Mouse (Mus musculus) regulatory T cell (primary cell): ENCODE data around the gene Kndc1.

Experiments
- in situ Hi-C: fragments of 300-600 bp; cut with MboI, MseI; formaldehyde crosslinking; loops from one replicate; pipeline ENCODE4 v1.15.1; 2025; ENCODE audit warnings: high pct_unique_total_duplicates

Gene Kndc1

GRCm38 (mm10) chr7:139894655-139895557, at the start of gene Kndc1:
Gene Kndc1 (plus strand): TSS chr7:139894696.
- in situ Hi-C loops: no loop called here

DNA sequence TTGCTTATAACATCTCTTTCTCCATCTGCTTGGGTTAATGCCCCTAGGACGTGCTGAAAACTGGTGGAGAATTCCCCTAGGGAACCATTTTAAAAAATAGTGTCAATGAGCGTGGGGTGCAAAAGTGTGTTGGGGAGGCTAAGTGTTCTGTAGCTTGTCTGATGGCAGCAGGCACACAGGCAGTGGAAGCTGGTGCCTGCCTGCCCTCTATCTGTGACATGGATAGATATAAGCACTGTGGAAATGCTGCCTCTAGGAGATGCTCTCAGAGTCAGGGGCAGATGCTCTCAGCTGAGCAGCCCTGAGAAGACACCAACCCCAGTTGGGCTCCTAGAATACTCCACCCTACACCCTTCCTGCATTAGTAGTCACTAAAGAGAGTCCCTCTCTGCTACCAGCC, 49.4 kb upstream of the Kndc1 start:
- in situ Hi-C loops: no loop called here

GRCm38 (mm10) chr7:139850152-139850551, 44.3 kb upstream of the Kndc1 start:
- in situ Hi-C loops: no loop called here

DNA sequence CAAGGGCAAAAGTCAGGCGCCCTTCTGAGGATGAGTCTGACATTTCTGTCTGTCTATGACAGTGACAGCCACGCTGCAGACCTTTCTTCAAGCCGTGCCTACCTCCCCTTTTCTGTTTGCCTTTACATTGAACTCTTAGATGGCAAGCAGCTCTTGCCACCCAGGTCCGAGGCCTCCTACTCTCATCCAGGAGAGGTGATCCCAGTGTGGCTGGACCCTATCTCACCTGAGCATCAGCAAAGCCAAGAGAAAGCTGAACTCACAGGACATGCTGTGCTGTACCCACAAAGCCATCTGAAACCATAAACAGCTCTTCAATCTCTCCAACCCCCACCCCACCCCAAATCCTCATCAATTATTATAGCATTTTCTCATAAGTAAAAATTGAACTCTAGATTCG, 43.8 kb upstream of the Kndc1 start:
- in situ Hi-C loops: no loop called here

GRCm38 (mm10) chr7:139851098-139851497, 43.4 kb upstream of the Kndc1 start:
- in situ Hi-C loops: no loop called here

DNA sequence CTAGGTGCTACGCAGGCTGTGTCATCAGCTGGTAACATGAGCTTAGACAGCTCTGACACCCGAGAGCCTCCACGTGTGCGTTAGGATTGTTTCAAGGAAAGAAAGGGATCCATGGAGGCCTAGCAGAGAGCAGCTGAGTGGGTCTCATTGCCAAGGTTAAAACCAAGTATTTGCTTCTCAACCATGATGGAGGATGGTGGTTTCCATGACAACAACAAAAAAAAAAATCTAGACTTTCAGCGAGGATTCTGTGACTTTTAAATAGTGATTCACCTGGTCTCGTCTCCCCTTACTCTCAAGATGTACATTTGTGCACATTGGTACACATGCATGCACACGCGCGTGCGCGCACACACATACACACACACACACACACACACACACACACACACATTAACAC, 39.2 kb upstream of the Kndc1 start:
- in situ Hi-C loops: no loop called here

DNA sequence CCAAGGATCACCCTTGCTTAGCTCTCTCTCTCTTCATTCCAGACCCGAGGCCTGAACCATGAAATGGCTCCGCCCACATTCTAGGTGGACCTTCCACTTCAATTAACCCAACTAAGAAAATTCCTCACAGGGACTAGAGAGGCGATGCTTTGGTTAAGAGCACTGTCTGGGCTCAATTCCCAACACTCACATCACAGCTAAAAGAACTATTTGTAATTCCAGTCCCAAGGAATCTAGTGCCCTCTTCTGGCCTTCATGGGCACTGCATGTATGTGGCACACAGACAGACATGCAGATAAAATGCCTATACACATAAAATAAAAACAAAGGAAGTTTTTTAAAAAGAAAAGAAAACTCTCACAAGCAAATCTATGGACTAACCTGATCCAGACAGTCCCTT, 33.1 kb upstream of the Kndc1 start:
- in situ Hi-C loops: loop anchor here (5.0 kb wide), 1 partner anchor 159 kb away; no protein-coding TSS in a partner anchor

GRCm38 (mm10) chr7:139863076-139863475, 31.4 kb upstream of the Kndc1 start:
- in situ Hi-C loops: loop anchor here (5.0 kb wide), 1 partner anchor 161 kb away; no protein-coding TSS in a partner anchor

GRCm38 (mm10) chr7:139864253-139864652, 30.2 kb upstream of the Kndc1 start:
- in situ Hi-C loops: loop anchor here (5.0 kb wide), 1 partner anchor 162 kb away; no protein-coding TSS in a partner anchor

DNA sequence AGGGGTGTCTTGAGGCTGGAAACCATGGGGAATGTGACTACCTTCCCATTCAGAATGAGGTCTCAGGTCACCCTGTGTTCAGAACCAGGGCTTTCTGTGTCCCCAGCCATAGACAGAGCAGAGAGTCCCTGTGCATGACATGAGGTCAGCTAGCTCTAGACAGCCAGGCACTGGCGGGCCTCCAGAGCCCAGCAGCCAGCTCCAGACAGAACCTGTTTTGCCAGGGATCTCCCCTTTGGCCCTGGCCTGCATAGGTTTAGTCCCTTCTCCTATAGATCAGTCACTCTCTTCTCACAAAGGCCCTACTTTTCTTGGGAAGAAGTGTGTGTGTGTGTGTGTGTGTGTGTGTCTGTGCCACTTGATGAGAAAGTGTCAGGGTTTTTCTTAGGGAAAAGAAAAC, 29.6 kb upstream of the Kndc1 start:
- in situ Hi-C loops: loop anchor here (5.0 kb wide), 1 partner anchor 163 kb away; no protein-coding TSS in a partner anchor

DNA sequence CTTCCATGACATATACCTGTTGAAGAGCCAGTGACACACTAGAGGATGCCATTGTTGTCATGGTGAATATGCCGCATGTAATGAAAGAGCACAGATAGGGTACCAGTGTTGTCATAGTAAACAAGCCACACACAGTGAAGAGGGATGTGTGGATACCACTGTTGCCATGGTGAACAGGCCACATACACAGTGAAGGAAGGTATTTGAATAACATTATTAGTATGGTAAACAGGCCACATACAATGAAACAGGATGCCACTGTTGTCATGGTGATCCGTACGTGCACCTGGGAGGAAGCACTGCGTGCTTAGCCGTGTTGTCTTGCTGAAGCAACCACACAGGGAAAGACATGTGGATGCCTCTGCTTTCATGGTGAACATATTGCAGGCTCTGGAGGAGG, 23.5 kb upstream of the Kndc1 start:
- in situ Hi-C loops: no loop called here

DNA sequence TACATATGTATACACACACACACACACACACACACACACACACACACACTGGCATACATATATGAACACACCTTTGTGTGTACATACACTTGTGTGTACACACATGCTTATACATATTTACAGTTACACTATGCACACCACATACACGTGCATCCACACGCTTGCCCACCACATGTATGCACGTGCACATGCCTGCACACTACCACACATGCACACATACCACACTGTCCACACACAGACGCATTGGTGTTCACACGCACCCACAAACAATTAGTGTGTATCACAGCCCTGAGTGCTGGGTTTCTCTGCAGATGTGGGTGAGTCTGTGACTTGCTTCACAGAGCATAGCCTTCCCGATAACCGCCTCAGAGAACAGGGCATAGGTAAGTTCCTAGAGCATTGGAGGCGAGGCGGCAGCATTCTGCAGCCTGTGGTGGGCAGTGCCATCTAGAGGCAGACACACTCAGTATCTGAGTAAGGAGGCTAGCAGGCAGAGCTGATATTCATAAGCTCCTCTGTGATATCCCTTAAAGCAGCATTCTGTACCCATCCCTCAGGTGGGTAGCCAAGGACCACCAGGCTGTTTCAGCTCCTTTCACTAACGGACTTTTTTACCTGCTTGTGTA, 17.2 kb upstream of the Kndc1 start:
- in situ Hi-C loops: no loop called here

DNA sequence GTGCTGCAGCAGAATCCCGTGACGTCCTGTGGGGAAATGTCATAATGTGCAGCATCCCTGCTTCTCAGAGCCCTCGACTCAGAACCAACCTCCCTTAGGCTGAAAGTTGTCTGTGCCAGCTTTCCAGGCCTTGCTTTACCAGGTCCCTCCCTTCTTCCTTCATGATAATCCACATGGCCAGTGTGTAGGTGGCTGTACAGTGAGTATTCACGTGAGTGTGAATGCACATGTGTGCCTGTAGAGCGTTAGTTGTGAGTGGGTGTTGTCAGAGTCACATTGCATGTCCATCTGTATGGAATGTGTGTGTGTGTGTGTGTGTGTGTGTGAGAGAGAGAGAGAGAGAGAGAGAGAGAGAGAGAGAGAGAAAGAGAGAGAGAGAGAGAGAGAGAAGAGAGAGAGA, 16.4 kb upstream of the Kndc1 start:
- in situ Hi-C loops: no loop called here

GRCm38 (mm10) chr7:139878621-139879020, 15.9 kb upstream of the Kndc1 start:
- in situ Hi-C loops: no loop called here

- in situ Hi-C loops: no loop called here
Measured at GRCm38 (mm10) chr7:139883545-139883944, 11.0 kb upstream of the Kndc1 start.

DNA sequence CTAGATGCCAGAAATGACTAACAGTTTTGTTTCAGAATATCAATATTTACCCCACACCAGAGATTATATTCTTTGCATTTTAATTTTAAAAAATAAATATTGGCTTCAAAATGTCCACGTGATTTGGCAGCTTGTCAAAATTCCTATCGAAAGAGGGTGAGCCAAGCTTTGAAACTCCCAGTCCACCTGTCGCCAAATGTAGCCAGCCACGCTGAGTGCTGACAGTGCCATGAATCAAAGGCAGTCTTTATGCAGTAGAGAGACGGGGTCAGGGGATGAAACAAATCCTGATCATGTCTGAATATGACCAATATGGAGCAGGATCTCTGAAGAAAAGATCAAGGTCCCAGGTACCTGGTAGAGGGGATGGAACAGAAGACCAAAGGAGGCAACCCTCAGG, 2.7 kb upstream of the Kndc1 start:
- in situ Hi-C loops: no loop called here

GRCm38 (mm10) chr7:139896271-139896670, 1.8 kb downstream of the Kndc1 start:
- in situ Hi-C loops: no loop called here

GRCm38 (mm10) chr7:139896796-139897195, 2.3 kb downstream of the Kndc1 start:
- in situ Hi-C loops: no loop called here

DNA sequence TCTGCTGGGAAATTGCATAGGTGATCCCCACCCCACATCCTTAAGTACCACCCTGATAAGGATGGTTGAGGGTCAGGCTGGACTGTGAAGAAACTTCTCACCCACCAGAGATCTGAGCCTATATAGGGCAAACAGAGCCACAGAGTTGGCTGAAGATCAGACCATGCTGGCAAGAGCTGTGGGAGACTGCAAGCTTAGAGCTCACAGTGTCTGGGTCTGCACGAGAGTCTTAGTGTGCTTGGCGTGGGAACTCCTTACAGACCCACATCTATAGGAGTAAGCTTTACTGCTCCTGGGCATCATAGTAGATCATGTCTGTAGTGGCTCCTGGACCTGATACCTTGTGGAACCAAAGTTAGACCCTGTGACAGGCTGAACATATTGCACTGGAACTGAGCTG, 4.1 kb downstream of the Kndc1 start:
- in situ Hi-C loops: no loop called here

GRCm38 (mm10) chr7:139899505-139899904, 5.0 kb downstream of the Kndc1 start:
- in situ Hi-C loops: no loop called here

GRCm38 (mm10) chr7:139900456-139900855, 6.0 kb downstream of the Kndc1 start:
- in situ Hi-C loops: loop anchor here (10.0 kb wide), 1 partner anchor 884 kb away; the partner anchor contains the start of gene Syce1

DNA sequence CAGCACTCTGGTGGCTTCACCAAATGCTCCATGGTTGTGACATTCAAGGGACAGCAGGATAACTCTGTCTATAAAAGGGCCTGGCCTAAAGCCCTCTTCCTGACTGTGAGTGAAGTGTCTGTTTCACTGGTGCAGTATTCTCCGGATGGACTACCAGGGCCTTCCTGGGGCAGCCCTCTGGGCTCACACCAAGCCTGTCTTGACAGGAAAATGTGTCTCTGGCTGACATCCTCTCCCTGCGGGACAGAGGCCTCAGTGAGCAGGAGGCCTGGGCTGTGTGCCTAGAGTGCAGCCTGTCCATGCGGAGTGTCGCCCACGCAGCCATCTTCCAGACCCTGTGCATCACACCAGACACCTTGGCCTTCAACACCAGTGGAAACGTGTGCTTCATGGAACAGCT, 6.4 kb downstream of the Kndc1 start:
- in situ Hi-C loops: loop anchor here (10.0 kb wide), 1 partner anchor 884 kb away; the partner anchor contains the start of gene Syce1

DNA sequence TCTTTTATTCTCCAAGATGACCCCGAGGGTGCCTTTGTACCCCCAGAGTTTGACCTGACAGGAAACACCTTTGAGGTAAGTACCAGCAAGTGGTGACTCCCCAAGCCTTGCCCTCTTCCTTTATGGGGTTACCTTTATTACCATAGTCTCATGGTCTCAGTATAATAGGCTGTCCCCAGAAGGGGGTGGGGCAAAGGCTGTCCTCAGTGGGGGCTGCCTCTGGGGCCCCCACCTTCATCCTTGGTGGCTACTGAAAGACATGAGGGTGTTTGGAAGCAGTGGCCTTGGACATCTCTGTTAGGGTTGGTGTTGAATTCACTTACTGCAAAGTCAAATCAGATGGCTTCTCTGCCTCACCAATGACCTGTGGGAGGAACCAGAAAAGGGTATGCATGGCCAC, 7.5 kb downstream of the Kndc1 start:
- in situ Hi-C loops: loop anchor here (10.0 kb wide), 1 partner anchor 883 kb away; the partner anchor contains the start of gene Syce1
